Mouse (Mus musculus): ENCODE data around the gene Cox6b2. TPM values are rescaled to one million over a fixed set of nuclear protein-coding genes. Genes with fewer than 3 reads are reported as not detected.
A peak's percentile ranks its signal among the peaks of the same experiment; 100 is the strongest.

The Cox6b2 gene
- polyA plus RNA-seq, 1 experiment from 2014 or later: 32.5 TPM

- Histone ChIP-seq H3K27ac (no peak within 1 kb of the TSS), H3K27me3 (peaks cover 68% of the 10 kb centered on the region)
- no peak for ATAC-seq (ENCODE audit: low FRiP score)
Measured at GRCm38 (mm10) chr7:4782759-4783158, 29.9 kb upstream of the Cox6b2 start, which contains the start of the genes Il11 and Tmem190. Il11 (minus strand) TSS chr7:4782859. Tmem190 (plus strand) TSS chr7:4782937.

GRCm38 (mm10) chr7:4782130-4782529 is 29.2 kb upstream of the Cox6b2 start:
- Histone ChIP-seq H3K9ac (no peak overlapping the region), H3K4me1 (peaks cover 8% of the 10 kb centered on the region), H3K9me3 (no peaks in the 10 kb centered on the region), H3K27ac (no peak overlapping the region), H3K27me3 (peaks cover 68% of the 10 kb centered on the region), H3K4me3 (replicated peaks) (no peak overlapping the region), H3K4me2 (no peak overlapping the region), H3K36me3 (replicated peaks) (no peaks in the 10 kb centered on the region)
- no peak for ATAC-seq (ENCODE audit: low FRiP score)
- WGBS: 50% methylated on average over 3 of the region's 3 CpGs

More at GRCm38 (mm10) chr7:4782759-4783158, 29.9 kb upstream of the Cox6b2 start, which contains the start of the genes Il11 and Tmem190:
- whole genome bisulfite sequencing: 80% methylated on average over 2 of the region's 2 CpGs
- no peaks in the 10 kb centered on the region for H3K9me3 ChIP-seq
- H3K4me1 ChIP-seq: peaks cover 2% of the 10 kb centered on the region
- no peak within 1 kb of the TSS for H3K9ac ChIP-seq
- H3K4me3 ChIP-seq (replicated peaks): no peak within 1 kb of the TSS
- H3K36me3 ChIP-seq (replicated peaks): no peaks in the 10 kb centered on the region
- H3K4me2 ChIP-seq: no peak within 1 kb of the TSS

GRCm38 (mm10) chr7:4779921-4780320 is 27.0 kb upstream of the Cox6b2 start:
- 44% methylated on average over 5 of the region's 5 CpGs for WGBS
- ATAC-seq (ENCODE audit: low FRiP score): no peak
- no peak overlapping the region for H3K4me2 ChIP-seq
- no peak overlapping the region for H3K9ac ChIP-seq
- H3K27me3 ChIP-seq: peaks cover 81% of the 10 kb centered on the region
- H3K9me3 ChIP-seq: no peaks in the 10 kb centered on the region
- no peak overlapping the region for H3K4me3 ChIP-seq (replicated peaks)
- H3K36me3 ChIP-seq (replicated peaks): no peaks in the 10 kb centered on the region
- H3K4me1 ChIP-seq: peaks cover 12% of the 10 kb centered on the region
- no peak overlapping the region for H3K27ac ChIP-seq

- H3K4me2 ChIP-seq: peak overlapping the region; percentile 50; the same call in 1 of the 2 replicates
- no peak for ATAC-seq (ENCODE audit: low FRiP score)
Measured at GRCm38 (mm10) chr7:4777851-4778637, 25.1 kb upstream of the Cox6b2 start.

GRCm38 (mm10) chr7:4776861-4777830 is 24.3 kb upstream of the Cox6b2 start:
- peak overlapping the region; percentile 34 for H3K4me3 ChIP-seq (replicated peaks)
- peak overlapping the region; percentile 42 for H3K9ac ChIP-seq
- H3K27me3 ChIP-seq: peaks cover 74% of the 10 kb centered on the region
- peak; percentile 87 for ATAC-seq (ENCODE audit: low FRiP score)
- peak overlapping the region; percentile 50 for H3K4me2 ChIP-seq
- H3K4me1 ChIP-seq: peaks cover 12% of the 10 kb centered on the region
- 2% methylated on average over 42 of the region's 56 CpGs for WGBS
- H3K36me3 ChIP-seq (replicated peaks): no peaks in the 10 kb centered on the region
- no peaks in the 10 kb centered on the region for H3K9me3 ChIP-seq
- no peak overlapping the region for H3K27ac ChIP-seq

More at GRCm38 (mm10) chr7:4777851-4778637, 25.1 kb upstream of the Cox6b2 start:
- Histone ChIP-seq H3K4me3 (replicated peaks) (0 out of 2 replicates have a peak overlapping the region, but pooled peaks have one; percentile 34), H3K27ac (no peak overlapping the region), H3K4me1 (peaks cover 12% of the 10 kb centered on the region), H3K9me3 (no peaks in the 10 kb centered on the region), H3K9ac (peak overlapping the region; percentile 7; the same call in 1 of the 2 replicates), H3K36me3 (replicated peaks) (no peaks in the 10 kb centered on the region), H3K27me3 (peaks cover 81% of the 10 kb centered on the region)
- 3% methylated on average over 19 of the region's 20 CpGs for WGBS

GRCm38 (mm10) chr7:4776131-4776530 is 23.2 kb upstream of the Cox6b2 start:
- peaks cover 12% of the 10 kb centered on the region for H3K4me1 ChIP-seq
- H3K4me3 ChIP-seq (replicated peaks): no peak overlapping the region
- H3K9ac ChIP-seq: no peak overlapping the region
- no peak for ATAC-seq (ENCODE audit: low FRiP score)
- H3K27ac ChIP-seq: no peak overlapping the region
- WGBS: 54% methylated on average over 10 of the region's 10 CpGs
- H3K4me2 ChIP-seq: no peak overlapping the region
- no peaks in the 10 kb centered on the region for H3K9me3 ChIP-seq
- H3K36me3 ChIP-seq (replicated peaks): no peaks in the 10 kb centered on the region
- H3K27me3 ChIP-seq: peaks cover 68% of the 10 kb centered on the region

GRCm38 (mm10) chr7:4771202-4771601 is 18.3 kb upstream of the Cox6b2 start, which contains the start of gene Fam71e2:
Fam71e2 (minus strand) TSS chr7:4771302.
- Histone ChIP-seq H3K27ac (no peak within 1 kb of the TSS), H3K9ac (no peak within 1 kb of the TSS), H3K4me2 (no peak within 1 kb of the TSS), H3K4me3 (replicated peaks) (no peak within 1 kb of the TSS), H3K27me3 (peaks cover 31% of the 10 kb centered on the region), H3K4me1 (no peaks in the 10 kb centered on the region), H3K36me3 (replicated peaks) (no peaks in the 10 kb centered on the region), H3K9me3 (no peaks in the 10 kb centered on the region)
- 77% methylated on average over 5 of the region's 5 CpGs for WGBS
- no peak for ATAC-seq (ENCODE audit: low FRiP score)

- Histone ChIP-seq H3K27ac (no peak overlapping the region), H3K36me3 (replicated peaks) (no peaks in the 10 kb centered on the region), H3K27me3 (peaks cover 5% of the 10 kb centered on the region), H3K4me3 (replicated peaks) (no peak overlapping the region), H3K4me1 (peaks cover 16% of the 10 kb centered on the region), H3K9ac (no peak overlapping the region), H3K9me3 (no peaks in the 10 kb centered on the region), H3K4me2 (0 out of 2 replicates have a peak overlapping the region, but pooled peaks have one; percentile 6)
- 5% methylated on average over 4 of the region's 4 CpGs for WGBS
- ATAC-seq (ENCODE audit: low FRiP score): no peak
Measured at GRCm38 (mm10) chr7:4764946-4765710, 12.2 kb upstream of the Cox6b2 start.

- H3K4me2 ChIP-seq: no peak overlapping the region
- ATAC-seq (ENCODE audit: low FRiP score): no peak
- H3K36me3 ChIP-seq (replicated peaks): no peaks in the 10 kb centered on the region
- no peak overlapping the region for H3K27ac ChIP-seq
- no peak overlapping the region for H3K9ac ChIP-seq
- no peak overlapping the region for H3K4me3 ChIP-seq (replicated peaks)
- peaks cover 13% of the 10 kb centered on the region for H3K27me3 ChIP-seq
- 50% methylated on average over 1 of the region's 1 CpGs for WGBS
- peaks cover 8% of the 10 kb centered on the region; the same call in 1 of the 2 replicates for H3K9me3 ChIP-seq
- peaks cover 2% of the 10 kb centered on the region for H3K4me1 ChIP-seq
Measured at GRCm38 (mm10) chr7:4759670-4760069, 6.8 kb upstream of the Cox6b2 start.

- peak overlapping the region; percentile 33 for H3K4me3 ChIP-seq (replicated peaks)
- under 1% methylated on average over 30 of the region's 30 CpGs for WGBS
- peaks cover 4% of the 10 kb centered on the region; the same call in 1 of the 2 replicates for H3K36me3 ChIP-seq (replicated peaks)
- H3K9me3 ChIP-seq: peaks cover 8% of the 10 kb centered on the region; the same call in 1 of the 2 replicates
- H3K4me2 ChIP-seq: peak overlapping the region; percentile 53
- H3K27ac ChIP-seq: peak overlapping the region; percentile 27; the same call in 1 of the 2 replicates
- peak; percentile 79 for ATAC-seq (ENCODE audit: low FRiP score)
- H3K27me3 ChIP-seq: peaks cover 10% of the 10 kb centered on the region
- peak overlapping the region; percentile 27 for H3K9ac ChIP-seq
- peaks cover 18% of the 10 kb centered on the region for H3K4me1 ChIP-seq
Measured at GRCm38 (mm10) chr7:4751971-4752820, 698 bp downstream of the Cox6b2 start.

GRCm38 (mm10) chr7:4749169-4749568 is 3.7 kb downstream of the Cox6b2 start:
- Histone ChIP-seq H3K27me3 (peaks cover 6% of the 10 kb centered on the region), H3K4me1 (peaks cover 30% of the 10 kb centered on the region), H3K36me3 (replicated peaks) (peaks cover 21% of the 10 kb centered on the region), H3K9me3 (no peaks in the 10 kb centered on the region), H3K9ac (no peak overlapping the region), H3K4me3 (replicated peaks) (no peak overlapping the region), H3K4me2 (no peak overlapping the region), H3K27ac (no peak overlapping the region)
- no peak for ATAC-seq (ENCODE audit: low FRiP score)
- WGBS: 83% methylated on average over 2 of the region's 2 CpGs
